Mouse (Mus musculus): ENCODE data around the gene Pin4. TPM values are rescaled to one million over a fixed set of nuclear protein-coding genes. Genes with fewer than 3 reads are reported as not detected.
"Not testable (repeated sequence)": the region's sequence is repeated elsewhere in the genome, so short reads cannot be mapped to it uniquely, and the experiment has no call there.

The Pin4 gene
- total and polyA plus RNA-seq, 3 experiments = 50.6 to 122 TPM; not detected in 1

- not testable (repeated sequence) for H3K27ac ChIP-seq (ENCODE audit: control insufficient read depth, low read depth, low read length)
These were observed 15.4 kb upstream of the Pin4 start for GRCm38 (mm10) chrX:102103830-102104229.

DNA sequence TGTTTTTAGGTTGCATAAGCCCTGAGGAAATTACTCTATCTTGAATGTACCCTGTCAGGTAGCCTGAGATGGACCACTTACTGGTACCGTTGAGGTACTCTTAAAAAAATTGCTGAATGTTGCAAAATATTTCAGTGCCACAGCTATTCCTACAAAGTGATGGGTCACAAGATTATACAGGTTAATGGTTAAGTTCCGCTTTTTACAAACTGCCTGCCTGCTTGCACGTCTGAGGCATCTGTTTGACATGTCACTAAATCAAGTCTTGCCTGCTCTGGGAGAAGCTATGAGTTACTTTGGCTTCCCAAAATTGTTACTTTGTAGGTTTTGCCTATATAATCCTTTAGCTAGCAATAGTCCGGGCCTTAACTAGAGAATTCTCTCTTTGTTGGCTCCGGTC is 9.9 kb upstream of the Pin4 start:
- H3K9ac ChIP-seq (ENCODE audit: control insufficient read depth, low read depth, low read length, poor library complexity, severe bottlenecking); H3K36me3 ChIP-seq (ENCODE audit: control insufficient read depth in 1 of 2, insufficient read depth in 2 of 2, low read length in 2 of 2); H3K27me3 ChIP-seq (ENCODE audit: control insufficient read depth in 1 of 2, insufficient read depth in 2 of 2, low read length in 2 of 2); H3K9me3 ChIP-seq (replicated peaks; ENCODE audit: insufficient read depth, low read length); H3K79me2 ChIP-seq (ENCODE audit: control insufficient read depth, insufficient read depth, low read length, poor library complexity); H3K27ac ChIP-seq (ENCODE audit: control insufficient read depth, low read depth, low read length); H3K4me1 ChIP-seq (ENCODE audit: control insufficient read depth in 1 of 2, insufficient read depth in 2 of 2, low read length in 2 of 2); H3K4me3 ChIP-seq (ENCODE audit: control insufficient read depth in 1 of 2, insufficient read depth in 1 of 2, low read depth in 2 of 2, low read length in 2 of 2): not testable (repeated sequence)
- peak; percentile 57 for DNase-seq (ENCODE audit: low read depth, low spot score)

More at GRCm38 (mm10) chrX:102103830-102104229, 15.4 kb upstream of the Pin4 start:
- DNase-seq (ENCODE audit: low read depth, low spot score); H3K79me2 ChIP-seq (ENCODE audit: control insufficient read depth, insufficient read depth, low read length, poor library complexity); H3K9me3 ChIP-seq (replicated peaks; ENCODE audit: insufficient read depth, low read length); H3K4me1 ChIP-seq (ENCODE audit: control insufficient read depth in 1 of 2, insufficient read depth in 2 of 2, low read length in 2 of 2); H3K27me3 ChIP-seq (ENCODE audit: control insufficient read depth in 1 of 2, insufficient read depth in 2 of 2, low read length in 2 of 2); H3K4me3 ChIP-seq (ENCODE audit: control insufficient read depth in 1 of 2, insufficient read depth in 1 of 2, low read depth in 2 of 2, low read length in 2 of 2); H3K9ac ChIP-seq (ENCODE audit: control insufficient read depth, low read depth, low read length, poor library complexity, severe bottlenecking); H3K36me3 ChIP-seq (ENCODE audit: control insufficient read depth in 1 of 2, insufficient read depth in 2 of 2, low read length in 2 of 2): not testable (repeated sequence)

DNA sequence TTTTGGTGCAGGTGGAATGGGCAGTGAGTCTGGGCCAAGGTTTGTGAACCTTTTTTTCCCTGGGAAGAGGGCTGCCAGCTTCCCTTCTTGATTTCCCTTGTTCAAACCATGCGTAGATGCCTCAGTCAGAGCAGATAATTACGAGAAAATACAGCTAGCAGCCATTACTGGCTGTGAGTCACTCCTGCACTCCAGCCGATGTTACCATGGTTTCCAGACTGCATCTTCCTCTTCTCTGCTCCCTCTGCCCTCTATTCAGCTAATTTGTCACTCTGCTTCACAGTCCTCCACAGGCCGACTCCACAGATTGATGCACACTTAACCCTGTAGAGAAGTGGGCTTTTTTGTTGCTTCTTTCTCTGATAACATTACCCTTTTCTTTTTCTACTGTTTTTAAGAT is 3.6 kb upstream of the Pin4 start:
- Histone ChIP-seq H3K4me3 (ENCODE audit: control insufficient read depth in 1 of 2, insufficient read depth in 1 of 2, low read depth in 2 of 2, low read length in 2 of 2) (peak overlapping the region in 1 of 2 experiments; percentile 23; a peak in 2 of 4 replicates), H3K27ac (ENCODE audit: control insufficient read depth, low read depth, low read length) (no peak overlapping the region), H3K79me2 (ENCODE audit: control insufficient read depth, insufficient read depth, low read length, poor library complexity) (peaks cover 9% of the 10 kb centered on the region), H3K27me3 (ENCODE audit: control insufficient read depth in 1 of 2, insufficient read depth in 2 of 2, low read length in 2 of 2) (no peaks in the 10 kb centered on the region), H3K4me1 (ENCODE audit: control insufficient read depth in 1 of 2, insufficient read depth in 2 of 2, low read length in 2 of 2) (peaks cover 0 to 8% of the 10 kb centered on the region in 2 experiments; a peak in 1 of 4 replicates), H3K9me3 (replicated peaks; ENCODE audit: insufficient read depth, low read length) (no peaks in the 10 kb centered on the region), H3K36me3 (ENCODE audit: control insufficient read depth in 1 of 2, insufficient read depth in 2 of 2, low read length in 2 of 2) (peaks cover 0 to 7% of the 10 kb centered on the region in 2 experiments; a peak in 2 of 4 replicates), H3K9ac (ENCODE audit: control insufficient read depth, low read depth, low read length, poor library complexity, severe bottlenecking) (no peak overlapping the region; the same call in 1 of the 2 replicates)
- peak; percentile 65 for DNase-seq (ENCODE audit: low read depth, low spot score)
- TF ChIP-seq MAX (IDR thresholded peaks at IDR 0.05; ENCODE audit: low read length) = no peak
- peak; percentile 32; the same call in 1 of the 2 replicates for TF ChIP-seq SIN3A (IDR thresholded peaks at IDR 0.05; ENCODE audit: low read length)

- peaks cover 9% of the 10 kb centered on the region for H3K79me2 ChIP-seq (ENCODE audit: control insufficient read depth, insufficient read depth, low read length, poor library complexity)
- H3K9ac ChIP-seq (ENCODE audit: control insufficient read depth, low read depth, low read length, poor library complexity, severe bottlenecking) = no peak overlapping the region
- peaks cover 0 to 16% of the 10 kb centered on the region in 2 experiments; a peak in 3 of 4 replicates for H3K36me3 ChIP-seq (ENCODE audit: control insufficient read depth in 1 of 2, insufficient read depth in 2 of 2, low read length in 2 of 2)
- H3K27me3 ChIP-seq (ENCODE audit: control insufficient read depth in 1 of 2, insufficient read depth in 2 of 2, low read length in 2 of 2) = no peaks in the 10 kb centered on the region
- peak; percentile 52 for DNase-seq (ENCODE audit: low read depth, low spot score)
- no peak overlapping the region for H3K27ac ChIP-seq (ENCODE audit: control insufficient read depth, low read depth, low read length)
- no peaks in the 10 kb centered on the region for H3K9me3 ChIP-seq (replicated peaks; ENCODE audit: insufficient read depth, low read length)
- no peak overlapping the region for H3K4me3 ChIP-seq (ENCODE audit: control insufficient read depth in 1 of 2, insufficient read depth in 1 of 2, low read depth in 2 of 2, low read length in 2 of 2)
- TF ChIP-seq SMC3 (IDR thresholded peaks at IDR 0.05; ENCODE audit: low read depth, low read length) (no peak), JUND (IDR thresholded peaks at IDR 0.05; ENCODE audit: low read depth, low read length) (no peak), ETS1 (IDR thresholded peaks at IDR 0.05; ENCODE audit: low read depth, low read length) (no peak), ZKSCAN1 (IDR thresholded peaks at IDR 0.05; ENCODE audit: low read depth, low read length) (no peak), E2F4 (IDR thresholded peaks at IDR 0.05; ENCODE audit: borderline replicate concordance, low read depth, low read length) (no peak), TCF12 (IDR thresholded peaks at IDR 0.05; ENCODE audit: low read depth, low read length) (no peak), KAT2A (conservative IDR thresholded peaks at IDR 0.05; ENCODE audit: low read depth, low read length) (no peak), CTCF (IDR thresholded peaks at IDR 0.05 in 2 of 3, conservative IDR thresholded peaks at IDR 0.05 in 1 of 3; ENCODE audit: control insufficient read depth in 1 of 3, insufficient read depth in 1 of 3, low read depth in 2 of 3, low read length in 3 of 3, poor library complexity in 1 of 3, severe bottlenecking in 1 of 3) (no peak), POLR2A (IDR thresholded peaks at IDR 0.05; ENCODE audit: control insufficient read depth in 1 of 2, insufficient read depth in 1 of 2, low read depth in 1 of 2, low read length in 2 of 2, poor library complexity in 1 of 2) (no peak), MAX (IDR thresholded peaks at IDR 0.05; ENCODE audit: low read length) (no peak), MYC (IDR thresholded peaks at IDR 0.05; ENCODE audit: low read depth, low read length) (no peak), MYB (IDR thresholded peaks at IDR 0.05; ENCODE audit: low read depth, low read length) (no peak), GABPA (IDR thresholded peaks at IDR 0.05; ENCODE audit: low read depth, low read length) (no peak)
- H3K4me1 ChIP-seq (ENCODE audit: control insufficient read depth in 1 of 2, insufficient read depth in 2 of 2, low read length in 2 of 2) = peaks cover 0 to 12% of the 10 kb centered on the region in 2 experiments; a peak in 2 of 4 replicates
These were observed 2.1 kb downstream of the Pin4 start for GRCm38 (mm10) chrX:102121321-102121720.

Data from MEL (cell line).